Mouse (Mus musculus): ENCODE measurements at regions not wholly inside any gene's neighbourhood (a gene's known extent, or its start where the extent isn't known, plus 50 kb on each side); places are given as distances from the start of the nearest gene placed in this dataset.

DNA sequence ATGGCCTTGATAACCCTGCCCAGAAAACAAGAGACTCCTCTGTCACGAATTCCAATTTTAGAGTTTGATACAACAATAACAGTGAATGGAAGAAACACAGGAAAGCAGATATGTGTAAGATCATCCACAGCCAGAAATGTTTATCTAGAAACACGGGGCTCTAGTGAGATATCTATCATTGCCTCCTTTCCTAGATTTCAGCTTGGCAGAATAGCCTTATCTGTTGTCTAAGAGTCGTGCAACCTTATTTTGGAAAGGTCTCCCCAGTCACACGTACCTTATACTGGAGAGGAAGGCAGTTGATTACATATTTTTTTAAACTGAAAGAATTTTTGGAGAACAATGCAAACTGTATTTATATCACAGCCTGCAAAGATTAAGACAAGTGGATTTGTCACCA is 61.6 kb downstream of the Gm10295 start:
- DNase-seq (ENCODE audit: low read depth) = no peak

DNA sequence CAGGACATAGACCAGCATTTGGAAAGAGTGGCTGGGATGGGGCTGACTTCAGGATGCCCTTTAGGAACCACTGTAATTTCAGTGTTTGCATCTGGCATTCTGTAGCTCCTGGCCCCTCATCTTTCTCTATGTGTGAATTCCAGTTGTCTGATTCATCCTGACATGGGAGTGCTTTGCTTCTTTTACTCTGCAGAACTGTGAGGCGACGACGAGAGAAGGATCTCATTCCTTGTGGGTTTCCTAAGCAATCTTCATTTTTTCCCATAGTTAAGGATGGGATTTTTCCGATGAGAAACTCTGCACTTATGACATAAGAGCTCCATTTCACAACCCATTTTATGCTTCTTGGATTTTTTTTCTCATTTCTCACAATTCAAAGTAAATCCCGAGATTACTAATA is 62.0 kb downstream of the Gm10295 start:
- peak; percentile 73 for DNase-seq (ENCODE audit: low read depth)

DNA sequence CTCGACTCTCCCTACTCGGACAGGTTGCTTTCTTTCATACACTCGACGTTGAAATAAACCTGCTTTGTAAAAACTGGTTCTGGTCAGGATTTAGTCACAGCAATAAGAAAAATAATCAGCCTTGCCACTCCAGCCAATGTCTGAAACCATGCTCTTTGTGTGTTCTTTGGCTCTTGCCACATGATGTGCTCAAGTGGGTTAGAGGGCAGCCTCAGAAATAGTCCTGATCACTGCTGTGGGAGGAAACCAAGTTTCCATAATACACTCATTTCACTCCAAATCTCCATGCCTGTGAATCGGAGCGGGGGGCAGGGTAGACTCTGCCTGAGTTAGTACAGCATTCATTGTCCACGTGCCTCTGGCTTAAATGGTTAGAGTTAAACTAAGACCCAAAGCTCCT is 63.8 kb downstream of the Gm10295 start:
- peak; percentile 14 for DNase-seq (ENCODE audit: low read depth)

DNA sequence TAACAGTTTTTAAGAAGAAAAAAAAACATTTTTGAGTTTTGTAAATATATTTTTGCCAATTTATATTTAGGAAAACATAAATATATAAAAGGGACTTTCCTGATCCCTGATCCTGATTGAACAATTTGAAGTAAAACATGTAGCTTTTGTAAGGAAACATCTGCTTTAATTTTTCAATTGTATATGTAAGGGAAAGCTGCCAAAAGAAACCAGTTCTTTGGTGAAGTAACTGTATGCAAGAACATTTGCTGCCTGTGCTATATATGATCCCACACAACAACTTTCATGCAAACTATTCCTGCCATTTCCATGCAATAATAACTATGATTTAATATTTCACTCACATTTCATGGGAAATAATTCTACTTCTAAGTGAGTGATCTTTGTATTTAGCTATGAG is 67.0 kb downstream of the Gm10295 start:
- DNase-seq (ENCODE audit: low read depth) = peak; percentile 23

- no peak for DNase-seq (ENCODE audit: low read depth)
These were observed 67.9 kb downstream of the Gm10295 start for GRCm38 (mm10) chr7:71283419-71283818.

DNA sequence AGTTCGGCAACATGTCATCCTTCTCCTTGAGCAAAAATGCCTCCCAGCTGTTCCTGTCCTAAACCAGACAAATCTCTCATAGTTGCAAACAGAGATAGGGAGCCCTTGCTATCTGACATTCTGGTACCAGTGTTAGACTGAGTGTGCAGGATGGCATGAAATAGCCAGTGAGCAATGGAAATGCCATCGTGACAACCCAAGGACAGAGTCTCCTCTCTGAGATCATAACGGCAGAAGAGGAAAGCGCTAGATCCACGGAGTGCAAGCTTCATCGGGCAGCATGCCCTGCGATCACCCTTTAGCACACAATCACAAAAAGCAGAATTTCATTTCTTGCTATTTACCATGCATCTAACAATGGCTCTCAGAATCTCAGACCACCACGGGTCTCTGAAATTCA is 85.2 kb downstream of the Gm10295 start:
- no peak for DNase-seq (ENCODE audit: low read depth)

- no peak for DNase-seq (ENCODE audit: low read depth)
These were observed 87.2 kb downstream of the Gm10295 start for GRCm38 (mm10) chr7:71264115-71264514.

GRCm38 (mm10) chr7:71249669-71250068 is 101.6 kb downstream of the Gm10295 start:
- DNase-seq (ENCODE audit: low read depth) = no peak

DNA sequence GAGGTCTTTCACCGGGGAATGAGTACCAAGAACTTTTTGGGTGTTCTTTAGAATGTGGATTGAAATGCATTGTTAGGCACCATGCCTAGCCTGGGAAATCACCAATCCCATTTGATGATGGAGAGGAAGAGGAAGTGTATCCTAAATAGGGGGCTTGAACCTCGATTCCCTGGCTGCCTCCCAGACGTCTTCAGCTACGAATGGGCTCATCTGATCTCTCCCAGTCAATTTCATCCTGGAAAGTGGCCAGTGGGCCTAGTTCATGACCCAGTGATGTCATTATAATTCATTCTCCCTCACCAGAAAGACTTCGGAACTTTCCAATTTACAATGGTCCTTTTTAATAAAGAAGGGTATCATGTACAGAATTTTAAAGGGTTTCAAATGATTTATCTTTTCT is 102.1 kb downstream of the Gm10295 start:
- DNase-seq (ENCODE audit: low read depth) = no peak

- no peak for DNase-seq (ENCODE audit: low read depth)
These were observed 103.4 kb downstream of the Gm10295 start for GRCm38 (mm10) chr7:71247922-71248321.

DNA sequence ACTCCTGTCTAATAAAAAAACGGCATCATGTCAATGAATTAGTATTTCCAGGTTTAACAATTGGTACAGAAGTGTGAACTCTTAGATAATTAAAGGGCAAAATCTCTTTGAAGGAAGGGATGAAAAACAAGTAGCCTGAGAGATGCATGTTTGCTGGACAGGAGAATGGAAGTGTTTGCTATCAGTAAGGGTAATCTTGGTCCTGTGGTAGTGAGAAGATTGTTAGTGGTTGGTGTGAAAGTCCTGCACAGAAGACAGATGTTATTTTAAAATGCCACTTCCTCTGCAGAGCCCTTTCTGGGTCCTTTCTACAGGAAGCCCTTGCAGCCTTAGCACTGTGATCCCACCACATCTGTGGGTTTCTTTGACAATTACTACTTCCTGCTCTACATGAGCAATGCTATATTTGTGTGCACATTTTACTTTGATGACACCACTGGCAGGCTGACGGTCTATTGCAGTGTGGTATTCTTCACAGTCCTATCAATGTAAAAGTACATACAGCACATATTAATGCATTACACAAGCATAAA is 108.8 kb downstream of the Gm10295 start:
- no peak for DNase-seq (ENCODE audit: low read depth)

DNA sequence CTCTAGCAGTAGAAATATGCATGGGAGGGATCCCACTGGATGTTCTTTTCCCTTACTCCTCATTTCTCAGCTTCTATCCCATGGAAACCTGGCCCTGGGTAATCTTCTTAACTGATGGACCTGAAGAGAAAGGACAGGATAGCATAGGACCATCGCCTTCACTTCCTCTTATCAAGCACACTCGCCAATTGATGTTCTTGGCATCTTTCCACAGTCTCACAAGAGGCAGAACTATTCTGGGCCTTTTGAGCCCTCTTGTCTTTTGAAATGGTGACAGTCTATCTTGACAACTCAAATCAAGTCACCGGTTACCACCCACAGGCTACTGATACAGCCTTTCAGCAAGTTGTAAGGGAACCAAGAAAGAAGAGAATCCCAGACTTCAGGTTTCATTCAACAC is 112.1 kb downstream of the Gm10295 start:
- no peak for DNase-seq (ENCODE audit: low read depth)

DNA sequence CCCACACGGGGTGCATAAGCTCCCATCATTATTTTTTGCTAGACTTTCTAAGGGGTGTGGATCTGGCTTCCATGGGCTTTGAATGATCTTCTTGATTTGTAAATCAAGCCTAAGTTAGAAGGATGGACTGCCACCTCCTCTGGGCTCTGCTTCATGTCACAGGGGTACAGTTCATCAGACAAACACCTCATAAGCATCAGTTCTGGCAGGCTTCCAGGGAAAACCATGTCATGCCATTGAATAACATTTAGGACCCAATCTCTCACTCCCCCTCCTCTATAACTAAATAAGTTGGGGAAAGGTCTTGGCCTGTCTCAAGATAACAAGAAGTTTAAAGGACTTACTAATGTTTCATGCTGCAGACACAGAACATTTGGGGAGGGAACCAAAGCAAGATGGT is 115.0 kb downstream of the Gm10295 start:
- no peak for DNase-seq (ENCODE audit: low read depth)

GRCm38 (mm10) chr7:71234176-71234769 is 117.0 kb downstream of the Gm10295 start:
- no peak for DNase-seq (ENCODE audit: low read depth)

GRCm38 (mm10) chr7:71232821-71233815 is 118.2 kb downstream of the Gm10295 start:
- no peak for DNase-seq (ENCODE audit: low read depth)

DNA sequence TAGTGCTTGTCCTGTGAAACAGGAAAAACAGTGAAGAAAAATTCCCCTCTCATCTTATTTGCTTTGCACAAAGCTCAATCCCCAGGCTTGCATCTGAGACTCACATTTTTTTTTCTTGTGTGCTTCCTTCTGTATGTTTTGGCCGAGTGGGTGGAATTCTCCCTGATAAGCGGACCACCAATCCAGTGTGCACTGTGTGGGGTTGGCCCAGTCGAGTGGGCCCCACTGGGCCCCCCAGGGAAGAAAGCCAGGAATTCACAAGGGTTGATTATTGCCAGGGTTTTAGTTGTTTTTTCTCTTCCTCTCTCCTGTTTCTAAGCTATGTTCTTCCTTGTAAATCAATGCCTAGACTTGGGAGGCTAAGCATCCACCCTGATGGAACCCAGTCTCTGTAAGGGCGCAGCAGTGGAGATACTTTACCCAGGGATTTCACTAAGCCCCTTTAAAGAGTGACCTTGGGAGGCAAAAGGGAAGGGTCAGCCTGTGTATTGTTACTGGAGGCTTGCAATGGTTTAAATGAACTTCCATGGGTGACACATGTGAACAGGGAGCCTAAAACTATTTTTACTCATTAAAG is 120.3 kb downstream of the Gm10295 start:
- DNase-seq (ENCODE audit: low read depth) = no peak

DNA sequence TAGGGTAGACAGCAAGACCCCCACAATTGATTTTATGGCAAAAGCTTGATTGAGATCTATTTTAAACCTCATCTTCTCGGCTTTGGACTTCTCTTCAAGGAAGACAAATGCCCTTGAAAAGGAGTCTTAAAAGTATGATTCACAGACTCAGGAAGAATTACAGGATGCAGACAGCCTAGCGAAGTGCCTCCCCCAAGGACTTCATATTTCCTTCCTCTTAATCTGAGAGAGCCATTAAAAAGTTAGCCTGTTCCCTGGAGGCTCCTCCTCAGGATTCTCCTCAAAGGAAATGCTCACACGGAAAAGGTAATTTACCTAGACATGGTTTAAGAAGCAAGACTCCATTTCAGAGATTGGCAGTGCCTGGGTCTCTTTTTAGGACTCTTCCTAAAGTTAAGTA is 122.1 kb downstream of the Gm10295 start:
- DNase-seq (ENCODE audit: low read depth) = no peak

- DNase-seq (ENCODE audit: low read depth) = no peak
These were observed 126.9 kb downstream of the Gm10295 start for GRCm38 (mm10) chr7:71224320-71224865.

DNA sequence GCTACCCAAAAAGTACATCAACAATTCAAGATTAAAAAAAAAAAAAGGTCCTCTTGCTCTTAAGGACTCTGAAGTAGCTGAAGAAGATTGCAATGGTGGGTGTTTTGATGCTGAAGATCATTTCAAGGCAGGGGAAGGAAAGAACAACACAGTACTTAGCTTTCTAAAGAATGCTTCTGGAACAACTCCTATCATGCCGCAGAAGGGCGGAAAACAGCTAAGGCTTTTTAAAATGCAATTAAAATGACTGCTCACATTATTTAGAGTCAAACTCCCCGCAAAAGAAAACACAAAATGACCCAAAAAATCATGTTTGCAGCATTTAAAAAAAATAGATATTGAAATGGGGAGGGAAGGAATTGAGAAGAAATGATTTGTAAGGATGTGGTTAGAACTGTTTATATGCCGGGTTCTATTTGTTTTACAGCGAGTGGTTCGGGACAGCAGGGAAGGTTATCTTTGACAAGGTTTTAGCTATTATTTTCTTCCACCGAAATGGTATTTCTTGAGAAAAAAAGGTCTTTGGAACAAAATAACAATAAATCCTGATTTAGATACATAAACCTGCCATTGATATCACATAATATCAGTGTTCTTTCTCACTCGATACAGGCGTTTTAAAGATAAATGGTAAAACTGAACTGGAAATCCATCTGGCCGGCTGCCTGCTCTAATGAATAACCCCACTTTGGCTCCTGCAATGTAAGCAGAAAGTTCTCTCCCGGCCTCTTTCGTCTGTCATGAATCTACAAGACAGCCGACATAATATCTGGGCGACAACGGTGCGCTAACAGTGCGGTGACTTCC is 127.6 kb downstream of the Gm10295 start:
- no peak for DNase-seq (ENCODE audit: low read depth)

GRCm38 (mm10) chr7:71217344-71217743 is 133.9 kb downstream of the Gm10295 start:
- no peak for DNase-seq (ENCODE audit: low read depth)

GRCm38 (mm10) chr7:71216808-71217207 is 134.5 kb downstream of the Gm10295 start:
- peak; percentile 67 for DNase-seq (ENCODE audit: low read depth)
